Mouse (Mus musculus): ENCODE measurements at regions not wholly inside any gene's neighbourhood (a gene's known extent, or its start where the extent isn't known, plus 50 kb on each side); places are given as distances from the start of the nearest gene placed in this dataset.

DNA sequence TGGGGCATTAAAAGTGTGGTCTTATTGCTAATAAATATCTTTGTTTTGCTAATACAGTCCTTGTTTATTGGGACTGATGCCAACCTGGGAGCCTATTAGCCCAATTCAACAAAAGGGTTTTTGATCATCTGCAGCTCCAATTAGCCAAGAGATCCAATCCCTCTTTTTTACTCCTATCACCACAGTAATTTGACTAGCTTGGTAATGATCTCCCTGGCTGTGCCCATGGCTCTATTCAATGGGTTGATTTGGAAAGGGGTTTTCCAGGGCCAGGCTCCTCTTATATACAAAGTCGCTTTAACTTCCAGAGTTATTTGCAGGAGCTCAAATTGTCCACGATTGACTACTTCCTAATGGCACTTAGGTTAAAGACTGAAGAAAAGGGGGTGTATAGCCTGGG lies 145.1 kb upstream of the Adra1b start:
- DNase-seq: no peak

DNA sequence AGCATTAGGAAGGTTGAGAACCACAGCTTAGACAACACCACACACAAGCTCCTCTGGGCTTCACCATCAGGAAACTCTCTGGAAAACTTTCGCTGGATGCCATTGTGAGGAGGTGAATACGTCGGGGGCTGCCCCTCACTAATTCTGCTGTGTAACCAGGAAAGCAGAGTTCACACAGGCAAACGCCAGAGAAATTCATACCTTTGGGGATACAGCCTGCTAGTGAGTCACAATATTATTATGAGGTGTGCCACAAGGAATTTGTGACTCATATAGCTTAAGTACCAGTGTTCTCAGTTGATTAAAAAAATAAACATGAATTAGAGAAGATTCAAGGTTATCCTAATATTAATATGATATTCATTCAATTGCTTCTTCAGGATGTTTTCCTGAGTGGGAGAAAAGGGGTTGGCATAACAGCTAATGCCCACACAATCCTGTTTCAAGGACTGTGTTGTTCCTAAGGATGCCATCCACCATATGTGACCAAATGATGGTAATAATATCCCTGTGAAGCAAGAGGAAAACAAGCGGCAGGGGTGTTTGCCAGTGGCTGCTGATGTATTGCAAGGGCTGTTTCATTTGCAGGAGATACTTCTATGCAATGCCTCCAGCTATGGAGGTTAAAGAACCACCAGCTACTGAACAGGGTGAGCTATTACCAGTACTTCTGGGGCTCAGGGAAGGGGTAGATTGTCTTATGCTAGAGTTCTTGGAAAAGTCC lies 148.4 kb upstream of the Adra1b start:
- no peak for DNase-seq

DNA sequence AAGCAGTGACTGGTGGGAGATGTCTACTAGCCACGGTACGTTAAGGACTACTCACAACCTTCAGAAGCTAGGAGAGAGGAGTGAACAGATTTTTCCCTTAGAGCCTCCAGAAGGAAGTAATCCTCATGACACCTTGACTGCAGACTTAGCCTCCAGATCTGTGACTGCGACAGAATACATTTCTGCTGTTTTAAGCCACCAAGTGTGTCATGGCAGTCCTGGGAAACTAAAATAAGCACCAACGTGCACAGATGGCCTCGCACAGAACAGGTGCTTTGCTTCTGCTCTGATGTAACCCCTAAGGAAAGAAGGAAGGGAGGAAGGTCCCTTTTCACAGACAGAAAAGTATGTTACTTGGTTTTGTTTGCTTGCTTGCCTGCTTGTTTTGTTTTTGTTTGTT lies 151.5 kb upstream of the Adra1b start:
- no peak for DNase-seq

DNA sequence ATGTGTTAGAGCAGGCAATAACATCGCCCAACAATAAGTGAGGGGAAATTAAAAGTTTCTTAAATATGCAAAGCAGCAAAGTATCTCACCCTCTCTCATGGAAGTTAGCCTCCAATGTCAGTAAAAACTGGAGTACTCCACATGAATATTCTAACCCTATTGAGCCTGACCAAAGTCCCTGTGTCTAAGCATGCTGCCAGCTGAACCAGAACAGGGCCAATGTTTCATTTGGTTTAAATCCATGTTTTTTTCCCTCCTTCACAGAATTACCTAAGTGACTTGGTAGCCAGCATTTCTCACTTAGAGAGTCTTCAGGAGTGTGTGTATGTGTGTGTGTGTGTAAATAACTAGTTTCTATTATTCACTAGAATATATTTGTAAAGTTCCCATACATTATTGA lies 161.4 kb upstream of the Adra1b start:
- DNase-seq: no peak

GRCm38 (mm10) chr11:44066176-44066575 lies 165.2 kb upstream of the Adra1b start:
- peak; percentile 6 for DNase-seq

DNA sequence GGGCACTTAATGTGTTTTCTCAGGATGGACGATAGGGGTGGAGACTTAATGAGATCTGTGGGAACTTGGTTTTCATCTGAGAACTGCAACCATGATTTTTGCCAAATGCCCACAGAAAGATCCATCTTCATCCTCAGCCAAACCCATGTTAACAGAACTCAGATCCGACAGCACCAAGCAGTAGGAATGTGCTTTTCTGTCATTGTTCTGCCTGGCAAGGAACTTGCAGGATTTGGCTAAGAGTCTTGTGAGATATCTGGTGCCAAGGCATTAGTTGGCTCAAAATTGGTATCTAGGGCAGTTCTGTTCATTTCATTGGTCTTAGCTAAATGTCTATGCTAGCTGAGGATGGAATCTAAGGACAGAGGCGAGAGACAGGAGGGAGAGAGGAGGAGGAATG lies 182.7 kb upstream of the Adra1b start:
- DNase-seq: no peak

- DNase-seq: no peak
Observed at GRCm38 (mm10) chr11:44086951-44087350, 185.9 kb upstream of the Adra1b start.

GRCm38 (mm10) chr11:44089514-44089913 lies 188.5 kb upstream of the Adra1b start:
- DNase-seq: no peak

DNA sequence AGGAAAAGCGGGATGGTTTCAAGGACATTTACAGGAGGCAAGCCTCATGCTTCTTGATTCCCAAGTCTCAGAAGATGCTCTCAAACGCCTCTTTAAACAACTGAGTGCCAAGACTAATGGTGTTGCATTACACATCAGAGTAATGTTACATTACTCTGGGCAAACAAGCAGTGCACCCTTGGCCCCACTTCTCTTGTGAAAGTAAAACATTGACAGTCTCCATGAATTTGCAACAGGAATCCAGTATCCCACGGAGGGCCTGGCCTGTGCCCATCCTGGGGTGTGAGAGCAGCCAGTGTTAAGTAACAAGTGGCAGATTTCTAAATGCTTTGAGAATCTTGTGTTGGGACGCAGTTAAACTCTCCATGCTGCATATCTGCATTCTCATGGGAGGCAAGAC lies 194.3 kb upstream of the Adra1b start:
- DNase-seq: no peak

GRCm38 (mm10) chr11:44103188-44103840 lies 202.3 kb upstream of the Adra1b start:
- no peak for DNase-seq

DNA sequence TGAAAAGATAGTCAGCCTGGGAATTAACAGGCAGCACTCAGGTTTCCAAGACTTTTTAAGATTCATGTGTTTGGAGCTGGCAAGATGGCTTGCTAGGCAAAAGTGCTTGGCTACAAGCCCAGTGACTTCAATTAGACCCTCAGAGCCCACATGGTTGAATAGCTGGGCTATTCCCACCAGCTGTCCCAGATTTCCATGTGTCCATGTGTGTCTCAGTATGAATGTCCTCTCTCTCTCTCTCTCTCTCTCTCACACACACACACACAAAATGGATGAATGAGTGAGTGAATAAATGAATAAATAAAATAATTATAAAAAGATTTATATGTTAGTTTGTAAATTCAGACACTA lies 202.8 kb upstream of the Adra1b start:
- no peak for DNase-seq

- DNase-seq: no peak
Observed at GRCm38 (mm10) chr11:44106231-44106630, 205.2 kb upstream of the Adra1b start.

GRCm38 (mm10) chr11:44111525-44111924 lies 210.5 kb upstream of the Adra1b start:
- DNase-seq: no peak

DNA sequence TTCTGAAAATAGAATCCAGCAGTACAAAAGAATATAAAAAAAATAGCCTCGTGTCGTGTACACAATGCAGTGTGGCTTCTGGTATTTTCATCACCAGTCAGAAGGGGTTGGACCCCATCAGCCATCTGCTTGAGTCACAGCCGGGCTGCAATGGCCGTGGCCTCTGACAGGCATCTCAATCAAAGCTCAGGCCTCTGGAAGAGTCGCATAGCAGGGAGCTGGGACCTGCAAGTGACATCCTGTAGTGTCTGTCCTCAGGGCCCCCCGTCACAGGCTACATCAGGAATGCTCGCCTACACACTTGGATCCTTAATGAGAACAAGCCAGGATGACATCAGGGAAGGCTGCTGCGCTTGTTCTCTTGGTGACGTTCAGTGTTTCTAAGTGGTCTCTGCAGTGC lies 226.1 kb upstream of the Adra1b start:
- no peak for DNase-seq

- no peak for DNase-seq
Observed at GRCm38 (mm10) chr11:44128481-44128880, 227.5 kb upstream of the Adra1b start.

DNA sequence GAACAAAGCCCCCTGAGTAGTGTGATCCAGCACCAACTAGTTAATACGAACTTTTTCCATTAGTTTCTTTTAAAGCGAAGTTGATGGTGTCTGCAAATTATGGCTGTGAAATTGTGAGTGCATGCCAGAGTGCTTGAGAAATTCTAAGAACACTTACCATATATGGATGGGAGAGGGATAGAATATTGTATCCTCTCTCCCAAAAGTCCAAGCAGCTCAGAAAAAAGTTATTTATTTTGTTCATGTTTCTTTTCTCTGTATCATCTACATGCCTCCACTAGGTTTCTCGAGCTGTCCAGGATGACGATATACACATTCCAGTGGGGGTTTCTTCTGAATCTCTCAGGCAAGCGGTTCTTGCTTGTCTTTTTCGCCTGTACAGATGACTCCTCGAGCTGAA lies 232.2 kb upstream of the Adra1b start:
- DNase-seq: no peak

DNA sequence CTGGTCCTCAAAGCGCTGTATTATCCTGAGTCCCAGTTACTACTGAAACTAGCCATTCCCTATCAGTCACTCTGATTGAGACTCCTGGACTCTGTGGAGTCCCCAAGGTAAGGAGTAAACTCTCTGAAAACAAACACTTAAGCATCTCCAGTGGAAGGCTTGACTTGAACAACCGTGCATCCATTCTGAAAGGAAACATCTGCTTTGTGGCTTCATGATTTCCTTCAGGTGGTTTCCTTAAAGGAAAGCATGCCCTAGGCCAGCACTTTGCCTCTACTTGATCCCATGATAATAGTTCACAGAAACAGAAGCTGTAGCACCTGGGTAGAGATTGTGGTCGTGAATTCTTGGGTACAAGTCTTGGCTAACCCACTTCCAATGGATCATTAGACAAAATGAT lies 235.0 kb upstream of the Adra1b start:
- no peak for DNase-seq

GRCm38 (mm10) chr11:44142996-44143395 lies 242.0 kb upstream of the Adra1b start:
- DNase-seq: no peak

DNA sequence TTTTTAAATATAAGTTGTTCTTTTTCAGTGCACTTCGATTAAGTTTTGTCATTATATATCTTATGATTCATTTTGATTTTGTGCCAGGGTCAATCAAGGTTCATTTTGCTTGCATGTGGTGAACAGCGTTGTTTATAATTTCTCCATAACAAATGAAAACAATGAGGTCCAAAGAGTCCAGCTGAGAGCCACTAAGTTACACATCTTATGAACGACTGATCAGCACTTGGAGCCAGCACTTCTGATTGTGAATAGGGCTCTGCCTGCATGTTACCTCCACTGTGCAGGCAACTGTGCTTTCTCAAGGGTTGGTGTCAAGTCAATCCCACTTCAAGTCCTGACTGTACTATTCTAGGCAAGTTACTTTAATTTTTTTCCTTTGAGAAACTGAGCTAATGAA lies 243.5 kb upstream of the Adra1b start:
- DNase-seq: no peak

- no peak for DNase-seq
Observed at GRCm38 (mm10) chr11:44146419-44146818, 245.4 kb upstream of the Adra1b start.

- no peak for DNase-seq
Observed at GRCm38 (mm10) chr11:44153576-44153975, 246.3 kb upstream of the Il12b start.

DNA sequence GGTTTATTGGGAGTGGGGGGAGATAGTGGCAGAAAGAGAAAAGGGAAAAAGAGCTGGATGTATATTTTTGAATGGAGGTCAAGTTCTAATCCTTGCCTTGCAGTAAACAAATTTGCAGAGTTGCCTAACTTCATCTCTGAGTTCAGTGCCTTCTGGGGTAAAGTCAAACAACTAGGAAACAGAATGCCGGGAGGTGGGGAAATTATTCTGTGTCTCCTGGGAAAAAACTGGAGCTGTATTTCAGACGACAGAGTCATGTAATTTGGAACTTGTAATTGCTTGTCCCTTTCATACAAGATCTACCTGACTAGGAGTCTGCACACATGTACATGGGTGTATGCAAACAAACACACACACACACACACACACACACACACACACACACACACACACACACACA lies 244.3 kb upstream of the Il12b start:
- no peak for DNase-seq

DNA sequence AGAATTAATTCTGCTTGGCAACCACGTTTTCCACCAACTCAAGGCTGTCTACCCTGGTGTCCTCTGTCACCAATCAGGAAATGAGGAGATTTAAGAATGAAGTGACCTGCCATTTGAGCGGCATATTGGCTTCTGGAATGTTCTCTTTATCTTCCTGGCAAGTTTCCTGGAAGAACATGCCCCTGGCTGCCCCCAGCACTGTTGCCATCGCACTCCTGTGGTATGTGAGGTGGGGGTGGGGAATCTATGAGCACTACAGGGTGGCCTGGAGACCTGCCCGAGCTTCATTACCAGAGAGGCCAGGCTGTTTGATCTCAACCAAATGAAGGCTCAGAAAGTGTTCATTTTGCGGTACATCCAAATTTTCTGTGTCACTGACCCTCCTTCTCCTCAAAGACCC lies 243.8 kb upstream of the Il12b start:
- DNase-seq: peak; percentile 58

- DNase-seq: no peak
Observed at GRCm38 (mm10) chr11:44156490-44157345, 243.1 kb upstream of the Il12b start.

Data from heart, postnatal 4 days (tissue).